Mouse (Mus musculus) heart, embryonic 15.5 days (tissue): ENCODE measurements around the gene Cabp4. TPM values are rescaled to one million over a fixed set of nuclear protein-coding genes. Genes with fewer than 3 reads are reported as not detected.

Source experiments
- polyA plus RNA-seq: library from polyadenylated mRNA; unstranded; fragments of >200 nt; fragmentation: Nextera tagmentation; extraction: Ambion mirVana; gene quantifications from 2 replicates; pipeline ENCODE4 v1.2.1, GENCODE M21; 2015

Cabp4 gene
- polyA plus RNA-seq, 1 experiment from 2014 or later = not detected

Other genes with a start within 250 kb of the Cabp4 start
- 24.9 and 39.6 TPM in 2 replicates for gene Tcirg1, start 236.9 kb downstream of the Cabp4 start, polyA plus RNA-seq
- 371 and 387 TPM in 2 replicates for gene Ndufs8, start 231.3 kb downstream of the Cabp4 start, polyA plus RNA-seq
- 1.6 and 4.0 TPM in 2 replicates for gene Aldh3b1, start 214.2 kb downstream of the Cabp4 start, polyA plus RNA-seq
- 15.0 and 21.8 TPM in 2 replicates for gene Unc93b1, start 208.8 kb downstream of the Cabp4 start, polyA plus RNA-seq
- not detected in 2 replicates for gene Aldh3b3, start 185.4 kb downstream of the Cabp4 start, polyA plus RNA-seq
- 0.16 and 1.2 TPM in 2 replicates for gene Aldh3b2, start 171.7 kb downstream of the Cabp4 start, polyA plus RNA-seq
- 11.3 and 12.9 TPM in 2 replicates for gene Acy3, start 157.5 kb downstream of the Cabp4 start, polyA plus RNA-seq
- gene Tbx10, start 151.3 kb downstream of the Cabp4 start, polyA plus RNA-seq = not detected in 2 replicates
- gene Nudt8, start 143.5 kb downstream of the Cabp4 start, polyA plus RNA-seq = 53.0 and 55.9 TPM in 2 replicates
- 4.5 and 5.4 TPM in 2 replicates for gene Gm49405, start 143.4 kb downstream of the Cabp4 start, polyA plus RNA-seq
- gene Doc2g, start 140.7 kb downstream of the Cabp4 start, polyA plus RNA-seq = 72.2 and 80.1 TPM in 2 replicates
- gene Ndufv1, start 131.2 kb downstream of the Cabp4 start, polyA plus RNA-seq = 513 and 534 TPM in 2 replicates
- gene Gstp1, start 106.0 kb downstream of the Cabp4 start, polyA plus RNA-seq = 387 and 406 TPM in 2 replicates
- 9.2 and 11.1 TPM in 2 replicates for gene Gstp2, start 98.0 kb downstream of the Cabp4 start, polyA plus RNA-seq
- gene Gstp3, start 84.5 kb downstream of the Cabp4 start, polyA plus RNA-seq = 0.30 and 0.93 TPM in 2 replicates
- not detected in 2 replicates for gene Cabp2, start 62.5 kb downstream of the Cabp4 start, polyA plus RNA-seq
- 63.6 and 81.7 TPM in 2 replicates for gene Cdk2ap2, start 46.9 kb downstream of the Cabp4 start, polyA plus RNA-seq
- gene Pitpnm1, start 44.0 kb downstream of the Cabp4 start, polyA plus RNA-seq = 17.2 and 26.5 TPM in 2 replicates
- 78.1 and 92.5 TPM in 2 replicates for gene Aip, start 18.2 kb downstream of the Cabp4 start, polyA plus RNA-seq
- gene Gpr152, start 4.2 kb downstream of the Cabp4 start, polyA plus RNA-seq = 0.04 TPM in 1 of 2 replicates, not detected in the other
- 114 and 137 TPM in 2 replicates for gene Coro1b, start 4.6 kb upstream of the Cabp4 start, polyA plus RNA-seq
- 3.6 and 33.8 TPM in 2 replicates for gene Ptprcap, start 9.6 kb upstream of the Cabp4 start, polyA plus RNA-seq
- 42.2 and 46.1 TPM in 2 replicates for gene Rps6kb2, start 19.3 kb upstream of the Cabp4 start, polyA plus RNA-seq
- 12.3 TPM in 2 replicates for gene Carns1, start 31.4 kb upstream of the Cabp4 start, polyA plus RNA-seq
- 3.0 and 14.9 TPM in 2 replicates for gene Tbc1d10c, start 47.3 kb upstream of the Cabp4 start, polyA plus RNA-seq
- 666 and 734 TPM in 2 replicates for gene Ppp1ca, start 48.0 kb upstream of the Cabp4 start, polyA plus RNA-seq
- 17.3 and 24.1 TPM in 2 replicates for gene Rad9a, start 57.6 kb upstream of the Cabp4 start, polyA plus RNA-seq
- 0.96 and 1.9 TPM in 2 replicates for gene Clcf1, start 70.2 kb upstream of the Cabp4 start, polyA plus RNA-seq
- not detected in 2 replicates for gene AC109138.7, start 70.3 kb upstream of the Cabp4 start, polyA plus RNA-seq
- gene Pold4, start 87.9 kb upstream of the Cabp4 start, polyA plus RNA-seq = 17.1 and 24.1 TPM in 2 replicates
- gene Ssh3, start 125.1 kb upstream of the Cabp4 start, polyA plus RNA-seq = 6.0 and 10.7 TPM in 2 replicates
- 1.1 and 2.7 TPM in 2 replicates for gene Ankrd13d, start 139.1 kb upstream of the Cabp4 start, polyA plus RNA-seq
- 9.8 and 18.2 TPM in 2 replicates for gene Grk2, start 162.2 kb upstream of the Cabp4 start, polyA plus RNA-seq